Mouse (Mus musculus) Muller cell, postnatal 12 days (primary cell): ENCODE measurements around the gene Limk2.

Experiments
- DNase-seq: peaks from one replicate; pipeline ENCODE4 v3.0.0-alpha.2; 2015; ENCODE audit errors: inconsistent ontology term

Limk2 gene

GRCm38 (mm10) chr11:3301075-3301474 is 107.9 kb downstream of the Limk2 start:
- DNase-seq: peak; percentile 73

- DNase-seq: no peak
Observed at GRCm38 (mm10) chr11:3298813-3299185, 110.2 kb downstream of the Limk2 start.

GRCm38 (mm10) chr11:3297871-3298812 is 110.8 kb downstream of the Limk2 start:
- DNase-seq: peak; percentile 56

- no peak for DNase-seq
Observed at GRCm38 (mm10) chr11:3296056-3296455, 112.9 kb downstream of the Limk2 start.

GRCm38 (mm10) chr11:3294641-3295040 is 114.3 kb downstream of the Limk2 start:
- DNase-seq: no peak
